Mouse (Mus musculus) large intestine, adult 2 months (tissue): ENCODE measurements at regions not wholly inside any gene's neighbourhood (a gene's known extent, or its start where the extent isn't known, plus 50 kb on each side); places are given as distances from the start of the nearest gene placed in this dataset.

Experiments used
- DNase-seq: peaks from one replicate; pipeline ENCODE4 v3.0.0-alpha.2; 2012; ENCODE audit warnings: low read depth, low spot score
- WGBS: fragments of 180-500 bp; shearing (Covaris S2); methylation state at CpG from one replicate; pipeline ENCODE4 v1.1.7; 2018; 5-methylcytosine and 5-hydroxymethylcytosine counted together

GRCm38 (mm10) chr8:126837318-126838025 lies 108.2 kb downstream of the Tomm20 start:
- 65% methylated on average over 9 of the region's 9 CpGs for WGBS
- DNase-seq, result no peak

GRCm38 (mm10) chr8:126835554-126835953 lies 110.1 kb downstream of the Tomm20 start:
- DNase-seq, result no peak
- 82% methylated on average over 7 of the region's 7 CpGs for WGBS

- no peak for DNase-seq
- 22% methylated on average over 19 of the region's 19 CpGs for WGBS
Observed at GRCm38 (mm10) chr8:126833471-126834453, 111.9 kb downstream of the Tomm20 start.

GRCm38 (mm10) chr8:126833006-126833405 lies 112.6 kb downstream of the Tomm20 start:
- 26% methylated on average over 5 of the region's 5 CpGs for WGBS

GRCm38 (mm10) chr8:126832163-126832978 lies 113.3 kb downstream of the Tomm20 start:
- no peak for DNase-seq
- WGBS, result 51% methylated on average over 12 of the region's 12 CpGs

More at GRCm38 (mm10) chr8:126833006-126833405, 112.6 kb downstream of the Tomm20 start:
- no peak for DNase-seq

- 65% methylated on average over 16 of the region's 16 CpGs for WGBS
- DNase-seq, result no peak
Observed at GRCm38 (mm10) chr8:126831312-126832162, 114.1 kb downstream of the Tomm20 start.

GRCm38 (mm10) chr8:126830242-126830530 lies 115.5 kb downstream of the Tomm20 start:
- 56% methylated on average over 5 of the region's 5 CpGs for WGBS
- DNase-seq, result no peak

- DNase-seq, result peak; percentile 100
- WGBS, result 33% methylated on average over 17 of the region's 17 CpGs
Observed at GRCm38 (mm10) chr8:126829376-126830241, 116.0 kb downstream of the Tomm20 start.

GRCm38 (mm10) chr8:126827681-126828383 lies 117.8 kb downstream of the Tomm20 start:
- WGBS, result 7% methylated on average over 6 of the region's 6 CpGs
- DNase-seq, result no peak

- 3% methylated on average over 11 of the region's 11 CpGs for WGBS
- DNase-seq, result peak; percentile 87
Observed at GRCm38 (mm10) chr8:126826328-126827285, 119.0 kb downstream of the Tomm20 start.

GRCm38 (mm10) chr8:126825877-126826276 lies 119.8 kb downstream of the Tomm20 start:
- WGBS, result 16% methylated on average over 3 of the region's 3 CpGs
- DNase-seq, result no peak

GRCm38 (mm10) chr8:126824575-126825208 lies 121.0 kb downstream of the Tomm20 start:
- 15% methylated on average over 10 of the region's 10 CpGs for WGBS
- DNase-seq, result no peak

GRCm38 (mm10) chr8:126822269-126822668 lies 123.4 kb downstream of the Tomm20 start:
- 97% methylated on average over 4 of the region's 4 CpGs for WGBS
- no peak for DNase-seq

GRCm38 (mm10) chr8:126821279-126821678 lies 124.4 kb downstream of the Tomm20 start:
- 17% methylated on average over 8 of the region's 8 CpGs for WGBS
- no peak for DNase-seq

- 91% methylated on average over 2 of the region's 2 CpGs for WGBS
- DNase-seq, result no peak
Observed at GRCm38 (mm10) chr8:126820502-126820901, 125.1 kb downstream of the Tomm20 start.

- WGBS, result 88% methylated on average over 3 of the region's 3 CpGs
Observed at GRCm38 (mm10) chr8:126819261-126819660, 126.4 kb downstream of the Tomm20 start.

More at GRCm38 (mm10) chr8:126819261-126819660, 126.4 kb downstream of the Tomm20 start:
- DNase-seq, result no peak
